Mouse (Mus musculus): ENCODE measurements at regions not wholly inside any gene's neighbourhood (a gene's known extent, or its start where the extent isn't known, plus 50 kb on each side); places are given as distances from the start of the nearest gene placed in this dataset.
A peak's percentile ranks its signal among the peaks of the same experiment; 100 is the strongest.

DNA sequence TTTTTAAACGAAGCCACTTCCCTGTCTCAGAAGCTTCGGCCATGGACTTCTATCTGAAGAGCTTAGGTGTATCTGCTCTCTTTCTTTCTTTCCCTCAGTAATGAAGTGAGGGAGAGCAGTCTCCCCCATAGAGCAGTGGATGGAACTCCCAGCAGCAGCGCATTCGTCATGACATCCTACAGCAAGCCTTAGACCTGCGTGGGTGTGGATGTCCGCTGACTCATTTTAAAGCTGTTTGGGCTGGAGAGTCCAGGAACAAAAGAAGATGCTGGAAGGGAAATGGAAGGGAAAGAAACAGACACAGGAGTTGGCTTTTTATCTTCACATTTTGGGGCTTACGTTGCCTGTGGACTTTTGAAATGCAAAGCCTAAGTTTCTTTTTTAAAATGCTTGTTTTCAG is 190.3 kb upstream of the Arhgap24 start:
- no peak for DNase-seq (ENCODE audit: low read depth, low spot score)

DNA sequence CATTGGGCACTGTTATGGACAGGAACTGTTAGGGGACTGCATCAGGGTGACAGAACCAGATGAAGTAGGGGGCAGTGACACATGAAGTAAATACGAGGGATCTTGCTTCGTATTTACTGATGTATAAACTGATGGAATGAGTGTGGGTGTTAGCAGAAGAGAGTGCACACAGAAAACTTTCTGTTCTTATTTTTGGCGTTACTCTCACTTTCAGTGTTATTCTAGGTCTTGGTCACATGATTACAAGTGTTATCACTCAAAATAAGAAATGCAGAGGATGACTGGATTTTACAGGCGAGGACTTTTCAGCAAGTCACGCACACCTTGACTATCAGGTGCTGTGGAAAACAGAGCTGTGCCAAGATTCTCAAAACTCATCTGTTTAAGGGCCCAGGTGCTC is 185.6 kb upstream of the Arhgap24 start:
- DNase-seq (ENCODE audit: low read depth, low spot score): no peak

DNA sequence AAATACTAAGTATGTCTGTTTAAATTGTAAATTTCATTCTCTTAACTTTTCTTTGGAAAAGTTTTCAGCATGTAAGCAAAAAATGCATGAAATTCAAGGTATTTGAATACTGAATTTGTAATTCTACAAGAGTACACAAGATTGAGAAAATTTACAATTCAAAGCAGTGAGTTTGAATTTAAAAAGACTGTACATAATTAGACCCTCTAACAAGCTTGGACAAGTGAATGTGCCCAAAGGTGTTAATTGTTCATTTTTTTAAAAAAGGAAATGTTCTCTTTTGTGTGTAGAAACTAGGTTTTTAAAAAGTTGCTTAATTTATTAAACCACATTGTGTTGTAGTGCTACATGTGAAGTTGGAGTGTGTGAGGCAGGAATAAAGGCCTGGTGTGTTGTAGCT is 174.9 kb upstream of the Arhgap24 start:
- DNase-seq (ENCODE audit: low read depth, low spot score): no peak

DNA sequence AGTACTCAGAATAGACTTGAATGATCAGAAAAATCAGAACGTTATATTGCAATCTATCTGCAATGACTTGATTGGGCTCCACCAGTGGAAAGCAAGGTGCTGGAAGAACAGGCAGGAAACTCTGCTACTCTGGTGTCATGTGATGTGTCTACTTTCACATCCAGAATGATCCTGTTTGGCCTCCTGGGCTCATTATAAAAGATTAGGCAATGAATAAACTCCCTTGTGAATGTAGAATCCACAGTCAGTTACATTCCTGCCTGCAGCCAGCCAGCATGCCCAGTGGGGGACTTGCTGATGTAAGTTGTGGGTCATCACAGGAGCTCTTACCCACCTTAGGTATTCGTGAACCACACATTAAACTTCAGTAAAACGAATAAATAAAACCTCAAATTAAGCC is 174.5 kb upstream of the Arhgap24 start:
- DNase-seq (ENCODE audit: low read depth, low spot score): no peak

DNA sequence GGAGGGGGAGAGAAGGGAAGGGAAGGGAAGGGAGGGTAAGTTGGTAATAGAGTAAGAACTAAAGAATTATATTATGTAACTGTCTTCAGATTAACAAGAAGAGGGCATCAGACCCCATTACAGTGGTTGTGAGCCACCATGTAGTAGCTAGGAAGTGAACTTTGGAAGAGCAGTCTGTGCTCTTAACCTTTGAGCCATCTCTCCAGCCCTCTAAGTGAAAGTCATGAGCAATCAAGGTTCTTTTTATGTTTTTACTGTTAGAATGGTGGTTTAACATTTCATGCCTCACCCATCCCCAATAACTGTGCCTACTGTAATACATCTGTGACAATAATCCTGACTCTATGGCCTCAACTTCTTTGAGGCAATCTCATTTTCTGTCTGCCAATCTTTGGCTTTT is 169.6 kb upstream of the Arhgap24 start:
- no peak for DNase-seq (ENCODE audit: low read depth, low spot score)

DNA sequence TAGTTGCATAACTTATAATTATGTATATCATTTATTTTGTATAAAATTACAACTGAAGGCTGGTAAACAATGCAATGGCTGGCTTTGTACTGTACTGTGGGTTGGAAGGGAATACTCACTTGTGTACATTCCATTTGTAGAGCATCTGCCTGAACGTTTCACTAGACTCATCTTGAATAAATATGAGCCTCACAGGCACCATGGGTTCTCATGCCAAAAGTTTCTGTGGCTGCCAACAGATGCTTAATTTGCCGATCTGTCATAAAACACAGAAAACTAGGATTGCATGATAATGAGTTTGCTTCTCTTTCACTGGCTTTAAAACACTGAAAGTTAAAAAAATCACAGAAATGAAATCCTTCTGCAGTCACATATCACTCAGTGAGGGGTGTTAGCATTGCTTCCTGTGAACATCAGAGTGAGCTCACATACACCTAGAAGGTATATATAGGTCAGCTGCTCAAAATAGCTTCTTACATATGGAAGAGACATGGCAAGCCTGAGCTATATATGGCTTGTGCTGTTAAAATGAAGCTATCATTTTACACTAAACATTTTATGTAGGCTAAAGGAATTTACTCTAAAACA is 152.9 kb upstream of the Arhgap24 start:
- DNase-seq (ENCODE audit: low read depth, low spot score): no peak

DNA sequence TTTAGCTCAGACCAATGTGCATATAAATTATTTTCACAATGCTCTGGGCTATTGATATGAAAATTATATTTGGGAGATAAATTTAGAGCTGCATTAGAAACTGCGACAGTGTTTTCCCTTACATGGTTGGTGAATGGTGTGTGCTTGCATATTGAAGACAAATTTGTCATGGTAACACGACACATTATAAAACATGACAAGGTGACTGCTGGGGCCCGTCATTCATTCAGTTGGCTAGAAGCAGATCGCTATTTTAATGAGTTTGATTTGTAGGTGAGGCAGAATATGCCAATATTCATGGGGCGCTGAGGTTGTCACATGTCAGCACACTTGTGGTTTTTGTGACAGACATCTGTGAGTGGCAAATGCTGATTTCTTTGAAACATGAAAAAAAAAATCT is 147.3 kb upstream of the Arhgap24 start:
- no peak for DNase-seq (ENCODE audit: low read depth, low spot score)

DNA sequence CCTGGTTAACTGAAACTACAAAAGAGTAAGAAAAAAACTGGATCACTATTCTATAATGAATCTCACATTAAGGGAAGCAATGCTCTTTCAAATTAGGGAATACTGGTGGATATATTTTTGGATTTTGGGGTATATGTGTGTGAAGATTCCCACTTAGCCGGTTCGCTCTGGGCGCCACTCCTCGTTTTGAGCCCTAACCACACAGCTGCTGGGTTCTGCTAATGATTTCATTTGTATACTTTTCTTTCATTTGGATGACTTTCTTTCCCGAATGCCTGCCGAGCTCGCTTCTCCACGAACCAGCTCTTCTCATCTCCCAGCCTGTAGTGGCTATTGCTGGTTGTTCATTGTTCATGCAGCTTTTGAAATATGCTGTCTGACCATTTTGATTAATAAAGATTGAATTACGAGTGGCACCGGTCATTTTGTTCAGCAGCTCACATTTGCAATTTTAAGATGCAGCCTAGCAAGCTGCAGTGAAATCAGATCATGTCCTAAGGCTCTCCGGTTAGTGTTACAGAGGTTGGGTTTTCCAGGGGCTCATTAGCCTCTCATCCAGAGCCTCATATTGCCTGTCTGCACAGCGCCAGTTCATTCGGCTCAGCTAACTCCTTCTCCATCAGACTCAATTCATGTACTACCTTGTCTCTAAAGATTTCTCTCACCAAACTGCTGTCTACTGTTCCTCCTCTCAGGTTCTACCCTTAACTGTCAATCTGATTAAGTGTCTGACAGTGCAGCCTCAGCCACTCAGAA is 146.6 kb upstream of the Arhgap24 start:
- DNase-seq (ENCODE audit: low read depth, low spot score): no peak

DNA sequence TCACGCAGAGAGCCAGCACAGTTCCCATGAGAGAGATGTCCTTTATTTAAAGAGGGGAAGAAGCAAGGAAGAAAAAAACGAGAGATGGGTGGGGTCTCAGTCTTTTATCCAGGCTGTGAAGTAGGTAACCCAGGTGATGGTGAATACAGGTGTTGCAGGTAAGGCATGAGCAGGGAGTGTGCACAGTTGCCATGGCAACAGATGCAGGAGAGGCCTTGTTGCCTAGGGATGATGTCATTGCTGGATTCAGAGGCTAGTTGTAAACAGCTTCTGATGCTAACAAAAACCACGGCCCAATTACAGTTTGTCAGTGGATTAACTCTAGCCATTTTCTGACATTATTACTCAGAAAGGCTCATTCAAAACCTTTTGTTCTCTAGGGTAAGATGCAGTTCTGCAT is 114.7 kb upstream of the Arhgap24 start:
- no peak for DNase-seq (ENCODE audit: low read depth, low spot score)

DNA sequence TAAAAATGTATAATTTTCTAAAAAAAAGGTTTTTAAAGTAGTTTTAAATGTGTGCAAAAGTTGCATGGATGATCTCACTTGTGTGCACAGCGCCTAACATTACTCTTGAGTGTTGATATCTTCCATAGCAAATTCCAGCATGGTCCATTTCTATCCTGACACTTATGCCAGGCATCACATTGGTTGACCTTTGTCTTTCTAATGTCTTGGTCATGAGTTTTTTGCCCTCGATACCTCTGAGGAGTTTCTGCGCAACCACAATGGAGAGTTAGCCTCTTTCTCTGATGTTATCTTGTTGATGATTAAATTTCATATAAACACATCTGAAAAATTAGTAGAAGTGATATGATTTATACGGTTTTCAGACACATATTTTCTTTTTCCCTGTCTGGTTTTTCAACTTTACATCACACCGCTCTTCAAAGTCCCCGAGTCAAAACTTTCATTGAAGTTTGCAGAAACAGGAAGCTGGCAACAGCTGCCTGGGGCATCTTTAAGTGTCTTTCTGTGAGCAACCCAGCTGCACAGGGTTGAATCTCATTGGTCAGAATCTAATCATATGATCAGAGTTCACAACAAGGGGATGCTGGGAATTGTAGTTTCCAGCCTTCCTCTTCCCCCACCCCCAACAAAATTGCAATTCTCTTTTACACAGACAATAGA is 107.8 kb upstream of the Arhgap24 start:
- DNase-seq (ENCODE audit: low read depth, low spot score): peak; percentile 47

DNA sequence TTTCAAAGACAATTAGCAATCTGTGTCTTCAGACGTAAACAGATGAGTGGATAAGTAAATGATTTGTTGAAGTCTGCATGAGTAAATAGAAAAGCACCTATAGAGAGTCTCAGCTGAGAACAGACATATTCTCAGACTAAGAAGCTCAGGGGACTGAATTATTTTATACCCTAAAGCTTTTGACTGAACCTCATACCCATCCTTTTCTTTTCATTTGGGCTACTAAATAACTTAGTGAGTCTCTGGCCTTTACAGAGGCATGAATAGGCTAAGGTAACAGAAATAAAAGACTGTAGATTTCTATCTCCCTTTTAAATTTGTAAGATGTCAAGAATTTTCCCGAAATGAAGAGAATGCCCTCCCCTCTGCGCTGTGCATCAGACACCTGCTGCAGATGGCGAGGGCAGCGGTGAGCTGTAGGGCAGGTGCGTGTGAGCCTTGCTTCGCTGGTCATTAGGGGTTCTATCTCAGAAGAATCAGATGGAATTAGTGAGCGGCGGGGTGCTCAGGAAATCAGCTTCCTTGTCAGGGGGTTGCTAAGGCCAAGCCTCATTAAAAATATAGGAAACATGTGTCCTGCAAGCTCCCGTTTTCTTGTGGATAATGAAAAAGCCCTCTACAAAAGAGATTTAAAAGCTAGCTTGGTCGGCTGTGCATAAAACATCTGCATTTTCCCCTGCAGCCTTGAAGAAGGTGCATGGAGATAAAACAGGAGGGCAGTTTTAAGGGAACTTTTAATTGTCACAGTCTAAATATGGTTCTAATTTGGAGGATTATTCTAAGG is 107.0 kb upstream of the Arhgap24 start:
- no peak for DNase-seq (ENCODE audit: low read depth, low spot score)

DNA sequence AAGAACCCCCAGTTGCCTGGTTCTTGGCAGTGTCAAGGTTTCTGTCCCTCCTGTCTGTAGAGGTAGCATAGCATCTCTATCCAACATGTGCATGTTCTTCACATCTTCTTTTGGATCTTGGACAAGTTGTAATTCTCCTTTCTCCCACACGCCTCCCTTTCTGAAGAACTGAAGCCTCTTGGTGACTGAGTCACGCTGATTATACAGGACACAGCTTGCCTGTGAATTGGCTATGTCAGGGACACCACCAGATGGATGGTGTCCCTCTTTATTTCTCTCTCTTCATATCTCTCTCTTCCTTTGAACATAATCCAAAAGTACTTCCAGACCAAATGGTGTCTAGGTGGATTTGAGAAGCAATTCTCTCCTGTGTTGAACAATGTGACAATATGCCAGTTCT is 105.9 kb upstream of the Arhgap24 start:
- no peak for DNase-seq (ENCODE audit: low read depth, low spot score)

DNA sequence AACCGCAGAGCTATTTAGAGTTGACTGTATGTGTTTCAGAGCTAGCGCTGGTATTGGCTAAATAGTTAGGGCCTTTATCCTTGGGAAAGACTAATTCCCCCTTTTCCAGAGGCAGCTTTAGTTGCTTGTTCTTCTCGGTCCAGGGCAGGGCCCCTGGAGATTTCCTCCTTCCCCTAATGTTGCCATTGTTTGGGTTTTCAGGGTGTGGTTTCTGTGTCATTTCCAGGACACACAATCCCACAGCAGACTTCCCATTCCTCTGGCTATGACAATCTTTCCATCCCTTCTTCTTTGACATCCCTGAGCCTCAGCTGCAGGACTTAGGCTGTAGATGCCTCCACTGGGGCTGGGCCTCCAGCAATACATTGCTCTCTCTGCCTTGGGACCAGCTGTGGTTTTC is 87.2 kb upstream of the Arhgap24 start:
- DNase-seq (ENCODE audit: low read depth, low spot score): no peak

DNA sequence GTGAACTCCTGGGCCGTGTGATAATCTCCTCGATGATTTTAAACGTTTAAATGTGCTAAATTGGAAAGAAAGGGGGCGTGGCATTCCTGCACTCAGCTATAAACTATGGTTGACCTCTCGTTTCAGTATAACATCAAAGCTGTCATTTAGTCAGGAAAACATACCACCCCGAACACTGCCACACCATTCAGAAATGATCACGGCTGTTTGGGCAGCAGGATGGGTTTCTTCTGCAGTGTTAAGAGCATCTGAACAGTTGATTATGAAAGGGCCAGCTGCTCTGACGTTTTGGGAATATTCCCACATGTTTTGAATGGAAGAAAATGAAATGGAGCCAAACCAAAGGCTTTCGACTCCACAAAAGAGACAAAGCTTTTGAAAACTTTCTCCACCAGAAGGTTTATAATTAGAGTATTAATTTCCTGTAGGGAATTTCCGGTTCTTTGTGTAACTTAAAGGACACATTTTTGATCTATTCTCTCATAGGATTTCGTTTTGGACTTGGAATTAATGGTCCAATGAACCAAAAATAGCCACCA is 85.5 kb upstream of the Arhgap24 start:
- DNase-seq (ENCODE audit: low read depth, low spot score): no peak

DNA sequence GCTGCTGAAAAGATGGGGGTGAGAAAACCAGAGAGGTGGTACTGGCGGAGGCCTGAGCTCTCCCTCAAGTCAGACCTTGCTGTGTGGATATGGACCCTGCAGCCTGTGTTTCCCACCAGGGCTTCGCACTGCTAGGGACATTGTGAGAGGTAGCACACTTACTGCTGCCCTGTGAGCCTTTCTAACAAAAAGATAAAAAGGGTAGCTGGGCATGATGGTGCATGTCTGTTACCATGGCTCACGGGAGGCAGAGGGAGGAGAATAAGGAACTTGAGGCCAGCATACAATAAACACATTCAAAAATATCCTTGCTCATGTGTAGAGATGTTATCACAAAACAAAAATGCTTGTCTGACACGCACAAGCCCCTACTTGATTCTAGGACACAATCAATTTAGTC is 82.2 kb upstream of the Arhgap24 start:
- DNase-seq (ENCODE audit: low read depth, low spot score): no peak

DNA sequence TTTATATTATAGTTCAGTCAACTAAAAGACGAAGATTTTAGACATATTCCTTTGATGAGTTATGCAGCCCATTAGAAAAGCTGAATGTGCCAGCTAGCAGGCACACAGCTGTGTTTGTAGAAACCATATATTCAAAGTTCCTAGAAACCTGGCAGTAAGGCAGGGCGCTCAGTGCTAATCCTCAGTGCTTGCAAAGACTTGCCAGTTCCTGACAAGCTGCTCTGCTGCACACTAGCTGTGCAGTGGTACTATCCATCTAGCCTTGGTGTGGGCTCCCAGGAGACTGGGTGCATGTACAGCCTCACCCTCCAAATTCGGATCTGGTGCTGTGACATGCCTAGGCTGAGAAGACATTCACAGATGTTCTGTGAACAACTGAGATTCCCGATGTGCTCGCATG is 63.5 kb upstream of the Arhgap24 start:
- no peak for DNase-seq (ENCODE audit: low read depth, low spot score)

DNA sequence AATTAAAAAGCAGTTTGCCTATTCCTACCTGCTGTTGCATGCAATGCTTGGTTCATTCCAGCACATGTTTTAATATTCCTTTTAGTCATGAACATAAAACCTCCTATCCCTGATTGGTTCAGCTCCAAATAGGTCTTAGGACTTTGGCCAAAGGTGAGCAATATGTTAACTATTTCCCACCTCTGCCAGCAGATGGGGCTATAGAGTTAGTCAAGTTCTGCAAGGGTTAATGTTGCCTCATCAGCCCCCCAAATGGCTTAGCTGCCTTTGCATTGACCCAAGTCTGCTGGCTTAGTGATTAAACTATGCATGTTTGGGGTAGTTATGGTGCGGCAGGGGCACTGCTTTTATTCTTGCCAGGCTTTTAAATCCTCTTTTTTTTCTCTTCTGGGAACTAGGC is 62.1 kb upstream of the Arhgap24 start:
- DNase-seq (ENCODE audit: low read depth, low spot score): peak; percentile 27

DNA sequence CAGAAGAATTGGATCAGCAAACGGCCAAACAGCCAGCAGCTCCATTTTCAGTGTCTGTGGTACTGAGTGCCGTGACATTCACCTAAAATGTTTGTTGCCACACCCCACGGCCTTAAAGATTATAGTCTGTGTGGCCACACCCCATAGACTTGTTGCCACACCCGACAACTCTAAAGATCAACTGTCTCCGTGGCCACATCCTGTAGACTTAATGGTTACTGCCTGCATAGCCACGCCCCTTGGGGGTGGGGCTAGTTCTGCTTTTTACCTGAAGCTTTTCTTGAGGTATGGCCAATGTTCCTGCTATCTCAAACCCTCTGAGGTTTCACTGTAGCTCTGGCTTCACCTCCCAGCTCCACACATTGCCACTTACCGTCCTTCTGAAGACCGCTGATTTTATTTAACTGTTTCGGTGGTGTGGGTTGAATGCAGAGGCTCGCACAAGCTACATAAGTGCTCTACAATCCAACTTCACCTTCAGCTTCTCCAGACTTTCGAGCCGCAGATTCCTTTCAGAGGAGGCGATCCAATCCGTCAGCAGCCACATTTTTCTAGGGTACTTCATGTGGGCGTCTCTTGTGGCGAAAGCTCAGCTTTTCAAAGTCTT is 56.5 kb upstream of the Arhgap24 start:
- DNase-seq (ENCODE audit: low read depth, low spot score): no peak

DNA sequence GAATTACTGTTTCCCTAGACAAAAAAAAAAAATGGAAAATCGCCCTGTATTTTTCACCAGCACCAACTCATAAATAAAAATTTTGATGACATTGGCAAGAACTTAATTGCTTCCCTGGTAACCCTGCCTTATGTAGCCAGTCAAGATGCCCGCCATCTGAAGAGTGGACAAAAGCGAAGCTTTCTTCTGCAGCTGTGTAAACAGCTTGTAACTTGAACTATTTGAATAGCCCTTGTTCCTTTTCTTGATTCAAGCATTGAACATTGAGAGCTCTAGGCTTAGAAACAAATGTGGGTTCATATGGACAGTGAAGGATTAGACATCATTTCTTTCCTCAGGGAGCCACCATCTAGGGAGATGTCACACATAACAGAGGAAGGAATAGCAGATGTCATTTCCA is 52.9 kb upstream of the Arhgap24 start:
- DNase-seq (ENCODE audit: low read depth, low spot score): no peak

Measured in embryo, embryonic 11.5 days (tissue).